Mouse (Mus musculus) midbrain, embryonic 11.5 days (tissue): Measurements from ENCODE around the gene Lingo1. TPM values are rescaled to one million over a fixed set of nuclear protein-coding genes. Genes with fewer than 3 reads are reported as not detected.

ENCODE experiments used
- ATAC-seq: fragments of 200-750 bp; cut with Nextera tagmentation; 2 replicates; pipeline ENCODE4 v1.8.0; 2017; ENCODE audit warnings: moderate TSS enrichment, moderate library complexity; ENCODE audit not compliant: low FRiP score
- DNase-seq: peaks from one replicate; pipeline ENCODE4 v3.0.0; 2015; ENCODE audit warnings: low spot score; ENCODE audit errors: missing footprints
- H3K27ac ChIP-seq: fragments of 300-500 bp; sonication (generic); 2 replicates; pipeline ENCODE4 v1.5.1; 2014; ENCODE audit warnings: low read depth, low read length
- H3K27me3 ChIP-seq: fragments of 300-500 bp; sonication (generic); 2 replicates; pipeline ENCODE4 v1.6.1; 2014; ENCODE audit warnings: mild to moderate bottlenecking, low read length, moderate library complexity, mixed read lengths; ENCODE audit not compliant: control insufficient read depth, insufficient read depth
- H3K36me3 ChIP-seq: fragments of 300-500 bp; sonication (generic); 2 replicates; pipeline ENCODE4 v1.6.1; 2014; ENCODE audit warnings: mild to moderate bottlenecking, low read length, moderate library complexity, mixed read lengths; ENCODE audit not compliant: control insufficient read depth, insufficient read depth
- H3K4me1 ChIP-seq: fragments of 300-500 bp; sonication (generic); 2 replicates; pipeline ENCODE4 v1.6.1; 2014; ENCODE audit warnings: low read length; ENCODE audit not compliant: control insufficient read depth, insufficient read depth
- H3K4me2 ChIP-seq: fragments of 300-500 bp; sonication (generic); 2 replicates; pipeline ENCODE4 v1.6.1; 2014; ENCODE audit warnings: mild to moderate bottlenecking, moderate library complexity
- H3K4me3 ChIP-seq: fragments of 300-500 bp; sonication (generic); 2 replicates; pipeline ENCODE4 v1.5.1; 2014; ENCODE audit warnings: low read depth, low read length
- H3K9ac ChIP-seq: fragments of 300-500 bp; sonication (generic); 2 replicates; pipeline ENCODE4 v1.6.1; 2014; ENCODE audit warnings: low read length
- H3K9me3 ChIP-seq: fragments of 300-500 bp; sonication (generic); 2 replicates; pipeline ENCODE4 v1.6.1; 2016; ENCODE audit warnings: low read length; ENCODE audit not compliant: control insufficient read depth
- WGBS: fragments of 180-500 bp; shearing (Covaris S2); extraction: QIAGEN DNeasy Blood & Tissue Kit; methylation state at CpG from one replicate; pipeline ENCODE4 v1.1.7; 2014; 5-methylcytosine and 5-hydroxymethylcytosine counted together
- polyA plus RNA-seq: library from polyadenylated mRNA; unstranded; fragments of >200 nt; fragmentation: Nextera tagmentation; extraction: Ambion mirVana; gene quantifications from 2 replicates; pipeline ENCODE4 v1.2.1, GENCODE M21; 2014

Lingo1 gene
- polyA plus RNA-seq, 1 experiment from 2014 or later = 4.3 TPM

DNA sequence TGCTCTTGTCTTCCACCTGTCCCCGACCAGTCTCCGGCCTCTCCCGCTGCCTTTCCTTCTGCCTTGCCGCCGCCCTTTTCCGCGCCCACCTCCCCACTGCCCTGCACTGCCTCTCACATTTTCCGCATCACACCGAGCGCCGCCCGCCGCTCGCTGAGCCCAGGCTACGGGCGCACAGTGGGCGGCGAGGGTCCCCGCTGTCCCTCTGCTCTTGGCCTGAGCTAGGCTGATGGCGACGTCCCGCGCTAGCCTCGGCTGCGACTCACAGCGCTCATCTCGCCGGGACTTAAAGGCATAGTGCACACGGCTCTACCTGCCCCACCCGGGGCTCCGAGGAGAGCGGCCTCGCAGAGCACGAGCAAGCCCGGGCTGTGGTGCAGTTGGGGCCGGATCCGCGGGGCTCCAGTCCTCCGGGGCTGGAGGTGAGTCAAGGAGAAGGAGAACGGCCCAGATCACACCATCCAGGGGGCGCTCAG lies 426 bp upstream of the Lingo1 start:
- ATAC-seq (peak; percentile 37), DNase-seq (peak; percentile 91)
- H3K4me3 ChIP-seq = peak overlapping the region; percentile 47
- H3K27me3 ChIP-seq = peaks cover 46% of the 10 kb centered on the region
- H3K9ac ChIP-seq = peak overlapping the region; percentile 49
- 2% methylated on average over 41 of the region's 41 CpGs for WGBS
- H3K4me2 ChIP-seq = peak overlapping the region; percentile 91
- H3K27ac ChIP-seq = no peak overlapping the region
- H3K36me3 ChIP-seq = no peaks in the 10 kb centered on the region
- peaks cover 9% of the 10 kb centered on the region for H3K4me1 ChIP-seq
- H3K9me3 ChIP-seq = no peaks in the 10 kb centered on the region

DNA sequence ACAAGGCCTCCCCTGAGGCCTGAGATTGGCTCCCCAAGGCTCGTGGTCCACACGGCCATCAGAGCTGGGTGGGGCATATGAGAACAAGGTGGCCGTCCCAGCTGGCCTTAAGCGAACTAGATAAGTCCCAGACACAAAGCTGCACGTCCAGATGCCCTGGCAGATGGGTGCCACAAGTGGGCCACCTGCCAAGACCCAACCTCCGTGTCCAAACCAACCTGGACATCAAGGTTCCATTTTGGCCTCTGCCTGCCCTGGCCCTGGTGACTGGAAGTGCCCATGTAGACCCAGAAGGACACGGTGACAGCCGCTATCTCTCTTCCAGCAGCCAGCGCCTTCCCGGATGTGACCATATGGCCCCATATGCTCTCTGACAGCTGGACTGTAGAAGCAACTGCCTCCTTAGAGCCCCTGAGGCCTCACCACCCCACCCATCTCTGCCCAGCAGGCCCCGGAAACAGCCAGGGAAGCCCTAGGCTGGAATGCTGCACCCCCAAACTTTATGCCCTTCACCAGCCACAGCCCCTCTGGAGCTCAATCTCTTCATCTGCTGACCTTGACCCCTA lies 4.5 kb downstream of the Lingo1 start:
- Histone ChIP-seq H3K36me3 (no peaks in the 10 kb centered on the region), H3K27ac (no peak overlapping the region), H3K4me2 (no peak overlapping the region), H3K27me3 (peaks cover 30% of the 10 kb centered on the region), H3K4me3 (no peak overlapping the region), H3K9me3 (no peaks in the 10 kb centered on the region), H3K4me1 (peaks cover 9% of the 10 kb centered on the region), H3K9ac (no peak overlapping the region)
- DNase-seq (no peak), ATAC-seq (no peak)
- 78% methylated on average over 11 of the region's 11 CpGs for WGBS

DNA sequence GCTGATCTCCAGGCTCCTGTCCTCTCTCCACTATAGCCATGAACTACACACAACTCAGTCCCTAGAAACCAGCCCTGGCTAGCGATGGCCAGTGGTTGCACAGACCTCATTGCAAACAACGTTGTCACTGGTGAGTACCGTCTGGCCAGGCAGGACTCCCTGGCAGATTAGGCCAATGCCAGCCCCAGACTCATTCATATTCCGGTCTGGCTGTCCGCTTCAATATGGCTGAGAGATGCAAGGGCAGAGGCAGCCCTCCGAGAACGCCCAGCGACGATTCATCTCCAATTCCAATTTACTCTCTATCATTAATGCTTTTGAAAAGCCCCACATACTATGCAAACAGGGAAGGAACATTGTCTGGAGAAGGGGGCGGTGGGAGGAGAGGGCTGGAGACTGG lies 11.7 kb downstream of the Lingo1 start:
- Histone ChIP-seq H3K4me3 (no peak overlapping the region), H3K4me2 (no peak overlapping the region), H3K27me3 (no peaks in the 10 kb centered on the region), H3K36me3 (no peaks in the 10 kb centered on the region), H3K9ac (no peak overlapping the region), H3K27ac (no peak overlapping the region), H3K4me1 (no peaks in the 10 kb centered on the region), H3K9me3 (no peaks in the 10 kb centered on the region)
- no peak for DNase-seq
- WGBS = 78% methylated on average over 10 of the region's 10 CpGs
- no peak for ATAC-seq

DNA sequence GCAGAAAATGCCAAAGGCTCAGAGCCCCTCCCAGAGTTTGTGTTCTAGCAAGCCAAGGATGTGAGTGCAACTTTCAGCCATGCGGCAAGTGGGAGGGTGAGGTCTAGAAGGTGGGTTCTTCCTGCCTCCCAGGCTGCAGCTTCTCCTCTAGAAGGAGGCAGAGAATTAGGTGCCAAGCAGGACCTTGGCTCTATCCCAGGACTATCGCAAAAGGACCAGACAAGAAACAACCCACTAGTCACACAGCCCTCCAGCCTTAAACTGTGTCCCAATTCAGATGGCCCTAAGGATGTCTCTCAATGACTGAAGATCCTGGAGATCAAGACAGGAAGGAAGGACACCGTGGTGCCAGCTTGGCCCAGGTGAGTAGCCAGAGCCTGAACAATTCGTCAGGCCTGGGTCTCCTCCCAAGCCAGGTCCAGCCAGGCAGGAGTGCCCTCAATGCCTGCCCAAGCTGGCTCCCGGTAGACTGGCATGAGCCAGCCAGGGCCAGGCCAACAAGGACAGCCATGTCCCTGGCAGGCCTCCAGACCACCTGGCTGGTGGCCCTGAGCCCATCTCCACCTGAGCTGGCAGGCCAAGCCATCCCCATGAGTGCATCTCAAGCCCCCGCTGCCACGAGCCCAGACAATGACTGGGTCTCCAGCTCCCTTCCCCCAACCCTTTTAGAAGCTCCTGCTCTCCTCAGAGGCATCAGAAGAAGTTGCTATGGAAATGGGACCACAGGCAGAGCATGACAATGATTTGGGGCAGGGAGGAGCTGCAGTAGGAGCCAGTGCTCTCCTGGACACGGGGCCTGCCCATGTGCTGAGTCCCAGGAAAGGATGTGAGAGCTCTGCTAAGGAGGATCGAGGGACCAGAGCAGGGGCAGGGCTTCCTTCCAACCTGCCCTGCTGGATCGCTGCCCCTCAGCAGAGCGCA lies 19.1 kb downstream of the Lingo1 start:
- no peak overlapping the region for H3K27ac ChIP-seq
- H3K4me3 ChIP-seq = no peak overlapping the region
- H3K9me3 ChIP-seq = no peaks in the 10 kb centered on the region
- no peak for DNase-seq
- H3K36me3 ChIP-seq = no peaks in the 10 kb centered on the region
- no peak; the same call in 1 of the 2 replicates for ATAC-seq
- peaks cover 8% of the 10 kb centered on the region for H3K4me1 ChIP-seq
- 53% methylated on average over 11 of the region's 11 CpGs for WGBS
- H3K4me2 ChIP-seq = no peak overlapping the region
- no peaks in the 10 kb centered on the region for H3K27me3 ChIP-seq
- no peak overlapping the region for H3K9ac ChIP-seq

DNA sequence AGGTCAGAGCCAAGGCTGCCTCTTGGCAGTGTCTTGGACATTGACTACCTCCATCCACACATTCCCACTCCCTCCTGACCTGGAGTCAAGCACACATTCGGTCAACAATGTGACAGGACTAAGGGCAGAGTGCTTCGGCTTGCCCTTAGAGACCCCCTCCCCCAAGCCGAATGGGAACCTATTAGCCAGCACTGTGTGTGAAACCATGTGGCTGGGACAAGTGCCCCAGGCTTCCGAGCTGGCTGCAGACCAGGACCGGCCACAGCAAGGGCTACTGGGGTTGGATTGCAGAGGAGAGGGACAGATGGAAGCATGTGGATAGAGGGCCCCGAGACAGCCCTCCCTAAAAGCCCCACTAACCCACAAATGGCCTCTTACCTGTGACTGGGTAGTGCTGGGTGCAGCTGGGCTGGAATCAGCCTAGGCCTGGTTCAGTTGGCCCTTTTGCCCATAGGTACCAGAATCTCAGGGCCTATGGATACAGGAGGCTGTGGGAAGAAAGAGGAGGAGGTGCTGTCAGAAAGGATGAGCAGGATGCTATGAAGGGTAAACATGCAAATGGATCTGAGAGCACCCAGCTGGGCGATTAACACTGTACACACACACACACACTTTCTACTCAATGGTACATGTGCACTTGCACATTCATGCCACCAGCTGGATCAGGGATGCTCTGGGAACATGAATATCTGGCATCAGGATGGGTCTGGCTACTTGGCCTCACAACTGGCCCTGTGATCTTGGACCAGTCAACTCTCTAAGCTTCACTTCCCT lies 20.9 kb downstream of the Lingo1 start:
- Histone ChIP-seq H3K4me2 (no peak overlapping the region), H3K9me3 (no peaks in the 10 kb centered on the region), H3K9ac (no peak overlapping the region), H3K27ac (no peak overlapping the region), H3K36me3 (no peaks in the 10 kb centered on the region), H3K4me3 (no peak overlapping the region), H3K27me3 (no peaks in the 10 kb centered on the region), H3K4me1 (peaks cover 8% of the 10 kb centered on the region)
- WGBS = 84% methylated on average over 7 of the region's 7 CpGs
- DNase-seq (no peak), ATAC-seq (no peak)

DNA sequence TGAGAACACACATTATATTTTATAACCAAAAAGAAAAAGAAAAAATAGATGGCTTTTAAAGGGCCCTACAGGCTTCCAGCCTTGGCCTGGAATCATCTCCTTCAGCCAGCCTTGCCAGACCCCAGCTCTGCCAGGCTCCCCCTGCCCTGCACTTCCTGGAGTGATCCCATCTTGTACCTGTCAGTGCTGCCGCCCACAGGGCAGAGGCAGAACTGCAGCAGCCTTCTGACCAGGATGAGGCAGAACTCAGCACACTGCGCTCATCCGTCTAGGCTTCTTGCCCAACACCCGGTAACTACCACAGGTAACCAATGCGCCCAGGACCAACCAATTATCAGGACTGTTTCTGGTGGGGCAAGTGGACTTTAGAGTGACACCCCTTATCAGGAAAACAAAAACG lies 22.0 kb downstream of the Lingo1 start:
- Histone ChIP-seq H3K9me3 (no peaks in the 10 kb centered on the region), H3K36me3 (no peaks in the 10 kb centered on the region), H3K4me2 (no peak overlapping the region), H3K27ac (no peak overlapping the region), H3K4me3 (no peak overlapping the region), H3K27me3 (no peaks in the 10 kb centered on the region), H3K4me1 (peaks cover 8% of the 10 kb centered on the region), H3K9ac (no peak overlapping the region)
- WGBS = 51% methylated on average over 6 of the region's 6 CpGs
- DNase-seq (peak; percentile 93), ATAC-seq (peak; percentile 54; the same call in 1 of the 2 replicates)

DNA sequence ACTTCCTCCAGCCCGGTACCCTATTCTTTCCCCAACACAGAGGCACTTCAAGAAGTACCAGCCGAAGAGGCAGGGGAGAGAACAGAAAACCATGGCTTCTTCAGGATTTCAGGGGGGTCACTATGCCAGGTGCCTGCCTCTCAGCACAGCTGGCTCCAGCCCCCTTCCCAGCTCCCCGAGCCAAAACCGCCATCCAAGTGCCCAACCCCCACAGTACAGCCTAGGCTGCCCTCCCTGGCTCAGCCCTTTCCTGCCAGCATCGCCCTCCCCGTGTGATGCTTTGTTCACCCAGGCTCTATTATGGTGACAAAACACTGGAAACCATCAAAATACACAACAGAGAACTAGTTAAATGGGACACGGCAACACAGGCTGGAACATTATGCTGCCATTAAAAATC lies 22.6 kb downstream of the Lingo1 start:
- Histone ChIP-seq H3K4me3 (no peak overlapping the region), H3K27me3 (no peaks in the 10 kb centered on the region), H3K4me1 (peaks cover 8% of the 10 kb centered on the region), H3K4me2 (no peak overlapping the region), H3K9me3 (no peaks in the 10 kb centered on the region), H3K27ac (no peak overlapping the region), H3K9ac (no peak overlapping the region), H3K36me3 (no peaks in the 10 kb centered on the region)
- 76% methylated on average over 7 of the region's 7 CpGs for WGBS
- DNase-seq = no peak
- ATAC-seq = no peak

DNA sequence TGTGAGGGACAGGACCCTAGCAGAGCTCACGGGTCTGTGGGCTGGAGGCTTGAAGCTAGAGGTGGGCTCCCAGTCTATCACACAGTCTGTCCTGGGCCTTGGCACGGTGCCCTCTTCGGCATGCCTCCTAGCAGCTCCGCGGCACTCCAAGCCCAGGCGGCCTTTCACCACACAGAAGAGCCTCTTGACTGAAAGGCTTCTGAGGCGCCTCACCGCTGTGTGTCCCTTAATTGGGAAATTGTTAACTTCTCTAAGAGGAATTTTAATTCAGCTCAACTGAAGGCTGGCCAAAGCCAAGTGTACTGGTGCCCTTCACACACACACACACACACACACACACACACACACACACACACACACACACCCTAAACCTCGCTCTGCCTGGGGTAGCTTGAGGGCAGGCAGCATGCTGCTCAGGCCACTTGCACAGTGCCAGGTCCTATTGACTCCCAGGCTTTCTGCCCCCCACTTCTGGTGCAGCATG lies 28.6 kb downstream of the Lingo1 start:
- H3K4me2 ChIP-seq = no peak overlapping the region
- ATAC-seq (no peak), DNase-seq (no peak)
- 86% methylated on average over 9 of the region's 9 CpGs for WGBS
- H3K4me3 ChIP-seq = no peak overlapping the region
- no peak overlapping the region for H3K27ac ChIP-seq
- no peaks in the 10 kb centered on the region for H3K27me3 ChIP-seq
- no peak overlapping the region for H3K9ac ChIP-seq
- H3K9me3 ChIP-seq = no peaks in the 10 kb centered on the region
- H3K4me1 ChIP-seq = no peaks in the 10 kb centered on the region; the same call in 1 of the 2 replicates
- no peaks in the 10 kb centered on the region for H3K36me3 ChIP-seq
